Mouse (Mus musculus) small intestine, adult 2 months (tissue): ENCODE measurements around the gene Esrrg. TPM values are rescaled to one million over a fixed set of nuclear protein-coding genes. Genes with fewer than 3 reads are reported as not detected.

Experiments
- H3K27ac ChIP-seq: fragments of 200-500 bp; 2 replicates; pipeline ENCODE4 v1.5.1; 2012; ENCODE audit warnings: low read depth, low read length, control low read depth, inconsistent platforms; ENCODE audit not compliant: insufficient read depth
- H3K27me3 ChIP-seq: fragments of 200-500 bp; 2 replicates; pipeline ENCODE4 v1.6.1; 2012; ENCODE audit warnings: mild to moderate bottlenecking, moderate library complexity, low read length, inconsistent platforms; ENCODE audit not compliant: control insufficient read depth, insufficient read depth
- H3K36me3 ChIP-seq: fragments of 200-500 bp; 2 replicates; pipeline ENCODE4 v1.6.1; 2012; ENCODE audit warnings: mild to moderate bottlenecking, low read length, control low read depth, inconsistent platforms; ENCODE audit not compliant: control insufficient read depth, insufficient read depth
- H3K4me1 ChIP-seq: fragments of 200-500 bp; 2 replicates; pipeline ENCODE4 v1.6.1; 2012; ENCODE audit warnings: low read length, inconsistent platforms, mixed read lengths; ENCODE audit not compliant: control insufficient read depth, insufficient read depth, insufficient read length
- H3K4me3 ChIP-seq: fragments of 200-500 bp; 2 replicates; pipeline ENCODE4 v1.5.1; 2012; ENCODE audit warnings: low read depth, mild to moderate bottlenecking, control low read depth, inconsistent platforms, low read length, moderate library complexity
- CTCF ChIP-seq: fragments of 200-500 bp; IDR thresholded peaks from 2 replicates; pipeline ENCODE4 v1.5.1; 2012; ENCODE audit warnings: low read depth, mild to moderate bottlenecking, control low read depth, inconsistent platforms, low read length, moderate library complexity, mixed read lengths; ENCODE audit not compliant: insufficient replicate concordance, insufficient read length; ENCODE audit errors: extremely low read depth
- POLR2A ChIP-seq: fragments of 200-500 bp; IDR thresholded peaks from 2 replicates; pipeline ENCODE4 v1.6.1; 2012; ENCODE audit warnings: low read depth, mild to moderate bottlenecking, control low read depth, inconsistent platforms, low read length, moderate library complexity
- WGBS: fragments of 180-500 bp; shearing (Covaris S2); methylation state at CpG from one replicate; pipeline ENCODE4 v1.1.7; 2018; 5-methylcytosine and 5-hydroxymethylcytosine counted together
- polyA plus RNA-seq: library from polyadenylated mRNA; depleted of rRNA; stranded (reverse); fragments of >200 nt; gene quantifications from 2 replicates; pipeline ENCODE4 v1.2.3, GENCODE M21; 2012

Esrrg gene
- polyA plus RNA-seq, 1 experiment = 0.72 TPM

DNA sequence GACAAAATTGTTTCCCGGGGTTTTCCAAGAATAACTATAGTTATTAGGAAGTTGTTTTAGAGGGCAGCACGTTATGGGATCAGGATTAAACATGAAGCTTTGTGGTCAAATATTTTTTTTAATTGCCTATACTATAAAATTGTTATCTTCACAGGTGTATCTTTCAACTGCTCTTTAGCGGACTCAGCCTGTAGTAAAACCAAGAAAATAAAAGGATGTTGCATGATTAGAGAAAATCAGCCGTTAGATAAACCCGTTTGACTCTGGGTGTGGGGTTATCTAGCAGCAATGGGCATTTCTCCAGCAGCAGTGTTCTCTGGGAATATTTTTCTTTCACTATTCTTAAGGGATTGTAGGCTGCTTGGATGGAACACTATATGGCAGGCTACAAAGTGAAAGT, 96.8 kb downstream of the Esrrg start:
- 19% methylated on average over 5 of the region's 5 CpGs for WGBS
- Histone ChIP-seq H3K4me1 (peaks cover 4% of the 10 kb centered on the region; the same call in 1 of the 2 replicates), H3K36me3 (no peaks in the 10 kb centered on the region), H3K27me3 (no peaks in the 10 kb centered on the region), H3K27ac (no peak overlapping the region), H3K4me3 (no peak overlapping the region)
- TF ChIP-seq CTCF = no peak
- TF ChIP-seq POLR2A = no peak

DNA sequence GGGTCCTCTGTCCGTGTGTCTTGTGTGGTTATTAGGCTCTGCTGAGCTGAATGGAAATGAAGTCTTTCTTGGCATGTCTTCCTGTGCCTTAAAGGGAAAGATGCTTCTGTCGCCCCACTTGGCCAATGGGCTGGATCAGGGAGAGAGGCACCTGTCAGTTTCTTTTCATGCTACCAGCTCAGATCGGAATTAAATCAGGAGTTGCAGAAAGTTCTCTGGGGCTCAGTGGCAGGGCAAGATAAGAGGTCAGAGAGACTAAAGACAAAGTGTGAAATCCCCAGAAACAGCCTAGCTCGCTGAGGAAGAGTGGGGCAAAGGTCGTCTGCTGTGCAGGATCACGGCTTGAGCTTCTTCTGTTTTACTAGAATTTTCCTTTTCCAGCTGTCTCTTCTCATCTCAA, 97.5 kb downstream of the Esrrg start:
- no peak overlapping the region for H3K4me3 ChIP-seq
- no peaks in the 10 kb centered on the region for H3K27me3 ChIP-seq
- peaks cover 4% of the 10 kb centered on the region; the same call in 1 of the 2 replicates for H3K4me1 ChIP-seq
- H3K27ac ChIP-seq = no peak overlapping the region
- H3K36me3 ChIP-seq = no peaks in the 10 kb centered on the region
- no peak for TF ChIP-seq CTCF
- no peak for TF ChIP-seq POLR2A
- WGBS = 25% methylated on average over 6 of the region's 6 CpGs

DNA sequence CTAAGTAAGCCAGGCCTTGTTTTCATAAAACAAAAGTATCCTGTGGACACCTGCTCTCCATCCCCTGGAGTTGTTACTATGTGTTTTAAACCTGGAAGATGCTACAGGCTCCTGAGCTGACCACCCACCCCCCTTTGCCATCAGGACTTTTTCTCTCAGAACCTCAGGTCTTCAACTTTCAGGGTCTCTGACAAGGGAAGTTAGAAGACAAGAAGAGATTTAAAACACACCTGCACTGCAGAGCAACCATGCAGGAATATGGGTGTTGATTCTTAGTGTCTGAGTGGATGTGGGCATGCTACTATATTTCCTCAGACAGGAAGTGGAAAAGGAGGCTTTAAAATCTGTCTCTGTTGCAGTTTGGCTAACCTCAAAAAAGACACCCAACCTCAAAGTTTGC, 98.6 kb downstream of the Esrrg start:
- H3K4me3 ChIP-seq = no peak overlapping the region

DNA sequence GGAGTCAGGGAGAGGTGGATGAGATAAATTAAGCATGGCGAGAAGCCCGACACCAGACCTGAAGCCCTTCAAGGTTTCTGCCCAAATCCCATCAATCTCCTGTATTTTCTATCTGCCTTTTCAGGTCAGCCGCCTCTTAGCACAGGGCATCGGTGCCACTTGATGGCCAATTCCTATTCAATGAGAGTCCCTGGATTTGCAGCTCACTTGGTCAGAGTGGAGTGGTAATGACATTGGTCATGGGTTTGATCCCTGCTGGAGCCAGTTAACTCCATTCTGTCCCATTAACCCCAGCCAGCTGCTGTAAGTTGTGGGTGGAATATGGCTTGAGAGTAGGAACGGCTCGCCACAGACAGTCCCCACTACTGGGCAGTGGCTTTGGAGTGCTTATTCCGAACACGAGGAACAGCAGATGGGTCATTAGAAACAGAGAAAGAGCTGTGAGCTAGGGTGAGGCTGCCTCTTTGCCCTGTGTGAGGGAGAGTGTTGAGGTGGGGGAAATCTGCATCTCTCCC, 101.9 kb downstream of the Esrrg start:
- Histone ChIP-seq H3K27me3 (no peaks in the 10 kb centered on the region), H3K27ac (no peak overlapping the region), H3K4me3 (no peak overlapping the region), H3K4me1 (0 out of 2 replicates have a peak, but pooled peaks cover 2% of the 10 kb centered on the region), H3K36me3 (no peaks in the 10 kb centered on the region)
- TF ChIP-seq POLR2A (no peak), CTCF (no peak)
- WGBS = 95% methylated on average over 8 of the region's 8 CpGs

More for the DNA sequence above, 98.6 kb downstream of the Esrrg start:
- no peaks in the 10 kb centered on the region for H3K36me3 ChIP-seq
- H3K27ac ChIP-seq = no peak overlapping the region
- H3K27me3 ChIP-seq = no peaks in the 10 kb centered on the region
- H3K4me1 ChIP-seq = peaks cover 4% of the 10 kb centered on the region; the same call in 1 of the 2 replicates
- TF ChIP-seq POLR2A (no peak), CTCF (no peak)

DNA sequence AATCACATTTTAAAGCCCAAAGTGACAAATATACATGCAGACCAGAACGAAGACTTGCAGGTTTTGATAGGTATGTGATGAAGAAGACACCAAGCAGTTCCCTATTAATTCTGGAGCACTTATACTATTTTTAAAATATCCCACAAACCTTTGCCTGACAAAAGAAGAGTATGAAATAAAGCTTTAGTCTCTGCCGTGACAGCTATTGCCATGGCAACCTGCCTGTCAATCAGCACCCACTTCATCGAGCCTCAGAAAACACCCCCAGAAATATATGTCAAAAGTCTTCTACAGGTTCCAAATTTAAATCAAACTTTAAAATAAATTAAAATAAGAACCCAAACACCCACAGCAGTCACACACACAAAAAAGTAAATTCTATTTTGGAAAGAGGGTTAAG, 112.4 kb downstream of the Esrrg start:
- no peaks in the 10 kb centered on the region for H3K27me3 ChIP-seq
- no peak for TF ChIP-seq POLR2A
- TF ChIP-seq CTCF = no peak
- H3K4me1 ChIP-seq = no peaks in the 10 kb centered on the region
- H3K27ac ChIP-seq = no peak overlapping the region
- H3K4me3 ChIP-seq = no peak overlapping the region
- no peaks in the 10 kb centered on the region for H3K36me3 ChIP-seq
- 93% methylated on average over 3 of the region's 3 CpGs for WGBS

DNA sequence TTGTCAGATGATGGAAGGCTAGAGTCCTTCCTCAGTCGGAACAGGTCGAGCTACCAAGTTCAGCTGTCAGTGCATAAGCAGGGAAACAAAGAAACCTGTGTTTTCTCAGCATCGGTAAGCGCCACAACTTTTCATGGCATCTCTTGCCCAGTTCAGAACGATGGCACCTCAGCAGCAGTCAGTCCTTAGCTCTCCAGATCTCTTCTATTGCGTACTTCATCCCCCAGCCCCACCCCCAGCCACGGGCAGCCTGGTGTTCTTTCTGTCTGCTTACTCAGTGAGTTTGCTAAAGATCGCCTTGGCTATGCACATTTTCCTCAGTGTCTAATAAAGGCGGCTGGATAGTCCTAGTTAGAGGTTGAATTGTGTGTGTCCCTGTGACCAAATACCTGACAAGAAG, 113.4 kb downstream of the Esrrg start:
- 74% methylated on average over 9 of the region's 9 CpGs for WGBS
- H3K36me3 ChIP-seq = no peaks in the 10 kb centered on the region
- TF ChIP-seq CTCF = no peak
- no peak for TF ChIP-seq POLR2A
- no peaks in the 10 kb centered on the region for H3K27me3 ChIP-seq
- H3K4me1 ChIP-seq = no peaks in the 10 kb centered on the region
- no peak overlapping the region for H3K27ac ChIP-seq
- H3K4me3 ChIP-seq = no peak overlapping the region

DNA sequence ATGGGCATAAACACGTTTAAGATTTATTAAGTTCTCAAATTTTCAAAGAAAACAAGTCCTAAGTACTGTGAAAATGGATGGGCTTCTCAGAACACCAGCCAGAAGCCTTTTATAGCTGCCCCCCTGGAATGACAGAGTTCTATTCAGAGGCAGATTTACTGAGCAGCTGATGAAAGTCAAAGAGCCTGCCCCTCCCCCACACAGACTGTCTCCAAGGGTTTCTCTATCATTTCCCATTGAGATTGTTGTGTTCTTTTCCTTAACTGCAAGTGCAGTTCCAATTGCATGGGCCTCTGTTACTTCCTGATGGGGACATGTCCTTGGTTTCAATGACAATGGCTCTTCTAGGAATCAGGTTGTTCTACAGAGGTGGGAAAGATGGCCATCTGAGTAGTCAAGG, 116.1 kb downstream of the Esrrg start:
- TF ChIP-seq CTCF = no peak
- no peak for TF ChIP-seq POLR2A
- Histone ChIP-seq H3K27me3 (no peaks in the 10 kb centered on the region), H3K4me1 (no peaks in the 10 kb centered on the region), H3K4me3 (no peak overlapping the region), H3K36me3 (no peaks in the 10 kb centered on the region), H3K27ac (no peak overlapping the region)
- 75% methylated on average over 1 of the region's 1 CpGs for WGBS
